Mouse (Mus musculus) midbrain, postnatal 0 days (tissue): ENCODE measurements around the gene Thumpd3. TPM values are rescaled to one million over a fixed set of nuclear protein-coding genes. Genes with fewer than 3 reads are reported as not detected.

Experiments
- ATAC-seq: fragments of 200-750 bp; cut with Nextera tagmentation; 2 replicates; pipeline ENCODE4 v1.8.0; 2017; ENCODE audit warnings: moderate number of reproducible peaks, mild to moderate bottlenecking, moderate TSS enrichment, moderate library complexity; ENCODE audit not compliant: low FRiP score
- DNase-seq: peaks from one replicate; pipeline ENCODE4 v3.0.0-alpha.2; 2015; ENCODE audit warnings: low spot score
- H3K27ac ChIP-seq: fragments of 300-500 bp; sonication (generic); 2 replicates; pipeline ENCODE4 v1.5.1; 2014; ENCODE audit warnings: low read depth, mild to moderate bottlenecking, low read length, mixed read lengths
- H3K27me3 ChIP-seq: fragments of 300-500 bp; sonication (generic); 2 replicates; pipeline ENCODE4 v1.6.1; 2014; ENCODE audit warnings: low read length, control low read depth, mixed read lengths; ENCODE audit not compliant: insufficient read depth
- H3K36me3 ChIP-seq: fragments of 300-500 bp; sonication (generic); 2 replicates; pipeline ENCODE4 v1.6.1; 2014; ENCODE audit warnings: low read length, control low read depth, mixed read lengths; ENCODE audit not compliant: insufficient read depth
- H3K4me1 ChIP-seq: fragments of 300-500 bp; sonication (generic); 2 replicates; pipeline ENCODE4 v1.6.1; 2014; ENCODE audit warnings: mild to moderate bottlenecking, control low read depth, antibody characterized with exemption, low read length, mixed read lengths; ENCODE audit not compliant: insufficient read depth
- H3K4me2 ChIP-seq: fragments of 300-500 bp; sonication (generic); 2 replicates; pipeline ENCODE4 v1.6.1; 2014; ENCODE audit warnings: low read depth, mild to moderate bottlenecking, low read length, mixed read lengths; ENCODE audit not compliant: poor library complexity, severe bottlenecking
- H3K4me3 ChIP-seq: fragments of 300-500 bp; sonication (generic); 2 replicates; pipeline ENCODE4 v1.5.1; 2014; ENCODE audit warnings: low read depth, mild to moderate bottlenecking, low read length, moderate library complexity
- H3K9ac ChIP-seq: fragments of 300-500 bp; sonication (generic); replicated peaks from 2 replicates; pipeline ENCODE4 v1.6.1; 2014; ENCODE audit warnings: mild to moderate bottlenecking, low read length, moderate library complexity, mixed read lengths; ENCODE audit not compliant: poor library complexity, severe bottlenecking
- H3K9me3 ChIP-seq: fragments of 300-500 bp; sonication (generic); 2 replicates; pipeline ENCODE4 v1.6.1; 2016; ENCODE audit warnings: low read length, control low read depth
- CTCF ChIP-seq: IDR thresholded peaks from 2 replicates; pipeline ENCODE4 v1.5.1; 2016; ENCODE audit warnings: antibody characterized with exemption, mild to moderate bottlenecking
- WGBS: fragments of 180-500 bp; shearing (Covaris S2); extraction: QIAGEN DNeasy Blood & Tissue Kit; methylation state at CpG from one replicate; pipeline ENCODE4 v1.1.7; 2014; 5-methylcytosine and 5-hydroxymethylcytosine counted together
- polyA plus RNA-seq: library from polyadenylated mRNA; unstranded; fragments of >200 nt; fragmentation: Nextera tagmentation; extraction: Ambion mirVana; gene quantifications from 2 replicates; pipeline ENCODE4 v1.2.1, GENCODE M21; 2015
- total RNA-seq: library from RNA; depleted of rRNA; stranded (reverse); fragments of >200 nt; gene quantifications from 2 replicates; pipeline ENCODE4 v1.2.3, GENCODE M21; 2014

Thumpd3 gene
- total and polyA plus RNA-seq, 2 experiments from 2014 or later = 33.7 to 40.5 TPM

GRCm38 (mm10) chr6:113024866-113025265 is 21.2 kb upstream of the Thumpd3 start:
- no peak overlapping the region for H3K4me3 ChIP-seq
- no peak overlapping the region for H3K4me2 ChIP-seq
- H3K4me1 ChIP-seq = no peaks in the 10 kb centered on the region
- H3K36me3 ChIP-seq = no peaks in the 10 kb centered on the region
- WGBS = 18% methylated on average over 8 of the region's 8 CpGs
- no peak for DNase-seq
- no peaks in the 10 kb centered on the region for H3K27me3 ChIP-seq
- H3K9ac ChIP-seq = no peak overlapping the region
- H3K9me3 ChIP-seq = no peaks in the 10 kb centered on the region
- H3K27ac ChIP-seq = no peak overlapping the region
- ATAC-seq = no peak
- no peak for TF ChIP-seq CTCF

GRCm38 (mm10) chr6:113025774-113026173 is 20.3 kb upstream of the Thumpd3 start:
- no peaks in the 10 kb centered on the region for H3K4me1 ChIP-seq
- DNase-seq (no peak), ATAC-seq (no peak)
- H3K9me3 ChIP-seq = no peaks in the 10 kb centered on the region
- H3K4me2 ChIP-seq = no peak overlapping the region
- no peaks in the 10 kb centered on the region for H3K27me3 ChIP-seq
- no peak overlapping the region for H3K27ac ChIP-seq
- 27% methylated on average over 5 of the region's 5 CpGs for WGBS
- no peak for TF ChIP-seq CTCF
- no peak overlapping the region for H3K9ac ChIP-seq
- no peaks in the 10 kb centered on the region for H3K36me3 ChIP-seq
- no peak overlapping the region for H3K4me3 ChIP-seq

- TF ChIP-seq CTCF = no peak
- no peaks in the 10 kb centered on the region for H3K27me3 ChIP-seq
- H3K27ac ChIP-seq = no peak overlapping the region
- no peaks in the 10 kb centered on the region for H3K4me1 ChIP-seq
- no peaks in the 10 kb centered on the region for H3K36me3 ChIP-seq
- no peak overlapping the region for H3K4me3 ChIP-seq
- H3K4me2 ChIP-seq = no peak overlapping the region
- no peak for DNase-seq
- 22% methylated on average over 2 of the region's 2 CpGs for WGBS
- no peaks in the 10 kb centered on the region for H3K9me3 ChIP-seq
- H3K9ac ChIP-seq = no peak overlapping the region
- no peak for ATAC-seq
Measured at GRCm38 (mm10) chr6:113027446-113027845, 18.6 kb upstream of the Thumpd3 start.

DNA sequence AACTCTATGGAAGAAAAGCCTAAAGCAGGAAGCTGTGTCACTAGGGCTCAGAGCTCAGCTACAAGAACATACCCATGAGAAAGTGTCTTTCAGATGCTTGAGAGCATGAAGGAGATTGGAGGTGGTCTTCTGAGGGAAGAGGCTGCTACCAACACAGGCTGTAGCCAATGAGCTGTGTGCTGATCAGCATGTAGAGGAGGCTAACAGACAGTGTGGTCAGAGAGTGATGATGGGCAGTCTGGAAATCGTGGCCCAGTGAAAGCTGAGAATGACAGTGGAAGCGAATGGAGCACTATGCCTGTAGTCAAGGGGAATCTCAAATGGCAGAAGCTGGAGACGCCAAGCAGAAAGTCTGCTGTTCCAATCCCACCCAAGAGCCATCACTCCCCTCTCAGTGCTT is 17.0 kb upstream of the Thumpd3 start:
- Histone ChIP-seq H3K27me3 (no peaks in the 10 kb centered on the region), H3K9ac (no peak overlapping the region), H3K36me3 (no peaks in the 10 kb centered on the region), H3K4me1 (no peaks in the 10 kb centered on the region), H3K4me2 (no peak overlapping the region), H3K27ac (no peak overlapping the region), H3K4me3 (no peak overlapping the region), H3K9me3 (no peaks in the 10 kb centered on the region)
- ATAC-seq = no peak
- WGBS = 82% methylated on average over 3 of the region's 3 CpGs
- no peak for DNase-seq
- no peak for TF ChIP-seq CTCF

DNA sequence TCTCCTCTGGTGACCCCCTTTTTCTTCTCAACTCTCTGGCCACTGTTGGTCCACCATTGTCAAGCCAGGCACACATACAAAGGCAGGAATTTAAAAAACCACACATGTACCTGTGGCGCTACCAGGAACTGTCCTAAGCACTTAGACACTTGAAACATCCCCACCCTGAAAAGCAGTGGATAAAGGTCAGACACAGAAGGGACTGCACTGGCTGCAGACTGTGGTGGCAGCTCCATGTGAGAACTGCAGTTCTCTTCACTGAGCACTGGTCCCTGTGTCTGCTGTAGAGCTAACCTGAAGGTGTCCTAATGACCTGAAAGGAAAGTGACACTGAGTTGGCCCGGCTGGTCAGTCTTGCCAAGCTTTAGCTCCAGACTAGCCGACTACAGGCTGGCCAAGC is 15.5 kb upstream of the Thumpd3 start:
- no peaks in the 10 kb centered on the region for H3K27me3 ChIP-seq
- TF ChIP-seq CTCF = no peak

GRCm38 (mm10) chr6:113030970-113031660 is 14.9 kb upstream of the Thumpd3 start:
- WGBS = 81% methylated on average over 10 of the region's 10 CpGs
- no peak overlapping the region for H3K9ac ChIP-seq
- H3K36me3 ChIP-seq = no peaks in the 10 kb centered on the region
- H3K27ac ChIP-seq = no peak overlapping the region
- no peak overlapping the region for H3K4me2 ChIP-seq
- ATAC-seq (no peak), DNase-seq (no peak)
- no peaks in the 10 kb centered on the region for H3K4me1 ChIP-seq
- H3K4me3 ChIP-seq = no peak overlapping the region
- no peaks in the 10 kb centered on the region for H3K27me3 ChIP-seq
- no peak for TF ChIP-seq CTCF
- H3K9me3 ChIP-seq = no peaks in the 10 kb centered on the region

More for the DNA sequence above, 15.5 kb upstream of the Thumpd3 start:
- Histone ChIP-seq H3K36me3 (no peaks in the 10 kb centered on the region), H3K4me1 (no peaks in the 10 kb centered on the region), H3K9me3 (no peaks in the 10 kb centered on the region), H3K9ac (no peak overlapping the region), H3K27ac (no peak overlapping the region), H3K4me3 (no peak overlapping the region), H3K4me2 (no peak overlapping the region)
- WGBS = 90% methylated on average over 3 of the region's 3 CpGs
- DNase-seq (no peak), ATAC-seq (no peak)
